Mouse (Mus musculus) thymus, postnatal 36 days (tissue): Measurements from ENCODE around the gene Eif4h.

Source experiments
- DNase-seq, 2 experiments: peaks; one replicate each; pipeline ENCODE4 v3.0.0; 2022; ENCODE audit warnings: mixed read lengths in 2 of 2

Gene Eif4h

DNA sequence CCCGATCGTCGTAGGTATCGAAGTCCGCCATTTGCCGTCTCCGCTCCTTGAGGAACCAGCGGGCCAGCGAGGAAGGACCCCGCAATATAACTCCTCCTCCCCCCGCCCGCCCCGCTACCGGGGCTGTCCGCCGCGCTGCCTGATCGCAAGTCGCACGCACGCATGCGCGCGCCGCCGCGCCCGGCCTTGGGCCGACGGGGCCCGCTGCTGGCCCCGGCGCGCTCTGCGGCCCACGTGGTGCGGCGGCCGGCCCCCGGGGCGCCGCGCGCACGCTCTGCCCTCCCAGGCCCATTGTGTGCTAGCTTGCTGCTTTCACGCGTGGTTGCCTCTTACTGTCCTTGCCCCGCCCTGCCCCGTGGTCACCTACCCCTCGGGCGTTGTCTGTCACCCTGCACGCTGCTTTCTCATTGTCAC, at the start of gene Eif4h:
Gene Eif4h, minus strand, starts transcription at position 222 of the 414 bp plus-strand sequence.
- peak; percentile 96 to 97 for DNase-seq

DNA sequence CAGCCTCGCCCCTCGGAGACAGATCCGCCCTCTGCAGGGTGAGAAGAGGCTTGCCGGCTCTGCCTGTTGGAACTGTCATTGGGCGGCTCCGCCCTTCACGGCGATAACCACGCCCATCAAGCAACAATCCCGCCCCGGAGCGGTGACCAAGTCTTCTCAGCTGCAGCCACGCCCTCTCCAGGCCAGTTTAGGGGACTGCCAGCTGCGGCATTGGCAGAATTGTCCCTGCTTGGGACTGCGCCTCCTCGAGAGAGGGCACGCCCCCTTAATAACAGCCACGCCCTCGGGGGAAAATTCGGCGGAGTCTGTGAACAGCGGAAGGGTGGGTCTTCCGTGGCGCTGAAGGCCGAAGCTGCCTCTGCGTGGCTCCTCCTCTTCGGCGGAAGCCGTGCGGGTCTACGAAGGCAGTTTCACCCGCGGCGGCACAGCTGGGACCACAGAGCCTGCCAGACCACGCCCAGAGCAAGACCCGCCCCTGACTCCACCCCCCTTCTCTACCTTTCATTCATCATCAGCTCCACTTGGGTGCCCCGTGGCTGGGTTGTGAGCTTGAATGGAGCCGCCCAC, 49.5 kb upstream of the Eif4h start:
- peak; percentile 98 for DNase-seq

DNA sequence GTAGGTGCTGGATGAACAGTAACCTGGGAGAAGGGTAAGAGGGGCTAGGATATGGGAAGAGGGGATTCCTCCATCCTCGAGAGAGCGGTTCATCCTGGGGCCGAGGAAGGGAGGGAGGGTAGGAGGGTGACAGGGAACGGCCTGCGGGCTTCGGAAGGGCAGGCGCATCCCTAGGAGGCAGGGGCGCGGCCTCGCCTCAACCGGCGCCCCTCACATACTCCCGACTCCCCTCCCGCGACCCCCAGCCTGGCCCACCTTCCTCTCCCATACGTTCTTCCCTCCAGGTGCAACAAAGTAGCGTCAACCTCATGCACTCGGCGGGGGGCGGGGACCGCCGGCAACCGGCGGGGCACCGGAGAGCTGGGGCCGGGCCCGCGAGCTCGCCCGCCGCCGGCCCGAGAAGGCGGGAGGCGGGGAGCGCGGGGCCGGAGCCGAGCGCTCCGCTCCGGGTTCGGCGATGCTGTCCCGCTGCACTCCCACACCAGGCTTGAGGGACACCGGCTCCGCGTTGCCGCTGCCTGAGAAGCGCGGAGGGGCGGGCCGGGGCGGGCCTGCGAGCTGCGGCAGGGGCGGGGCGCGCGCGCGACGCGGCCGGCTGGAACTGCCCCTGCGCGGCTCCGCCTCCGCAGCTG, 48.9 kb upstream of the Eif4h start, which contains the start of gene Limk1:
Gene Limk1, minus strand, starts transcription at position 513 of the 632 bp plus-strand sequence.
- DNase-seq = no peak

DNA sequence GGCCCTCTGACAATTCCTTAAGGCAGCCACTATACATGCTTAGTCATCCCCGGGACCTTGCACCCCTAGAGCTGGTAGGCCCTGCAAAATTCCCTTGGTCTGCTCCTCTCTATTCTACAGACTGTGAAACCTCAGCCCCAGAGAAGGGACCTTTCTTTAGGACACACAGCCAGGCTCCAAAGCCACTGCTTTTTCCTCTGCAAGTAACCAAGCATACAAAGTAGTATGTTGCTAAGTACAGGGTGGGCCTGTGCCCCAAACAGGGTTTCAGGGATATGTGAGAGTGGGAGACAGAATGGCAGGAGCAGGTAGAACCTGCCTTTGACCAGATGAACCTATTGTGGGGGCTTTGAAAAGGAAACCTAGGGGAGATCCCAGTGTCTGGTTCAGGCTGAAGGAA, 47.9 kb upstream of the Eif4h start:
- DNase-seq = no peak

DNA sequence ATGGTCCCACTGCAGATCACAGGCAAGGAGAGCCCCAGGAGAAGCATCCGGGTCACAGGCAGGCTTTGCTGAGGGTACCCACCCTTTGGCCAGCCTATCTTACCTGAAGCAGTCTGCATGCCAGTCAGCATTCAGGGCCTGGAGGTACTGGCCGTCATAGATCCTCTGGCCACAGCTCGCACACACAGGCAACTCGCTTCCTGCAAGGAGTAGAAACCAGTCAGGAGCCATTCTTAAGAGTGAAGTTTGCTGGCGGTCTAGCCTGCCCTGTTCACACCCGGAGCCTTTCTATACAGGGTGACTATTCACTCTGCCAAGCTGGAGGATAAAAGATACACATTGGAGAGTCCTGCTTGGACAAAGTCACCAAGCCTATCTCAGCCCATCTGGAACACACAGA, 47.3 kb upstream of the Eif4h start:
- DNase-seq = no peak

DNA sequence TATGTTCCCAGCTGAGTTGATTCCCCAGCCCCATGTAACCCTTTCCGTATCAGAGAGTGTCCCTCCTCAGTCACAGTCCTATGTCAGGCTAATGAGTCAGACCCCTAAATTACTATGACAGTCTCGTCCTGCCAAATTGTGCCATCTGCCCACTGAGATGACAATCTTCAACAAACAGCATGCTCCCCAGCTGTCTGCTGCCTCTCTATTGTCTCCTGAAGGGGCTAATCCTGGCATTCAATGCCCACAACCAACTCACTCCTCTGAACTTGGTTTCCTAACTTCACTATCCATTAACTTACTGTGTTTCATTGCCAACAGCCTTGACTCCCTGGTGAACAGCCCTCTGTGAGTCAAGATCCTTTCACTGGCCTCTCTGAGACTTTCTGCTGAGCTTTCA, 45.1 kb upstream of the Eif4h start:
- no peak for DNase-seq

DNA sequence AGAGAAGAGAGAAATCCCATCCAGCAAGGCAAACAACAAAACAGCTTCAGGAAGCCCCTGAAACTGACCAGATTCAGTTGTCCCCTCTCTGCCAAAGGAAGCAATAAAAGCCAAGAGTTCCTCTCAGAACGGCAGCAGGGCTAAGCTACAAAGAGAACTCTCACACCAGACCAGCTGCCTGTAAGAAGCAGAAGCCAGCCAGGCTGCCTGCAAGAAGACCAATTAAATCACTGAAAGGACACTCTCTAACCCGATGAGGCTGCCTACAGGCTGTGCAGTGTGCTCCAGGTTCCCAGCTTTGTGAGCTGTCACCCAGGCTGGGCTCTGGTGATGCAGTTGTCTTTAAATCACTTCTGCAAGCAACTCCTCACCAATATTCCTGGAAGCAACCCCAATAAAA, 44.5 kb upstream of the Eif4h start:
- DNase-seq = no peak

DNA sequence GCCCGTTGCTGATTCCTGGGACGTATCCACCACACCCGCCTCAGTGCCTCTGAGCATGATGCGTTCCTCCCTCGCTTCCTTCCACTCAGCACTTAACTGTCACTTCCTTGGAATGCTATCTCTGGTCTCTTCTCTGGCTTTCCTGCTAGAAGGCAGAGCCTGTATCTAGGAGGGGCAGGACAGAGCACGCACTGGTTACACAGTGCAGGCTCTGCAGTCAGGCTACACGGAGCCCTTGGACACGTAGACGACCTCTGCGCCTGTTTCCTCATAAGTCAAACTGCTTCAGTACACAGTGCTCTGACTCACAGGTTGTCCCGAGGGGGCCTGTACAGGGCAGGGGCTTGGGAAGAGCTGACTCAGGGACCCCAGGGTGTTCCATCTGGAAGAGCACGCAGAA, 40.9 kb upstream of the Eif4h start:
- no peak for DNase-seq

DNA sequence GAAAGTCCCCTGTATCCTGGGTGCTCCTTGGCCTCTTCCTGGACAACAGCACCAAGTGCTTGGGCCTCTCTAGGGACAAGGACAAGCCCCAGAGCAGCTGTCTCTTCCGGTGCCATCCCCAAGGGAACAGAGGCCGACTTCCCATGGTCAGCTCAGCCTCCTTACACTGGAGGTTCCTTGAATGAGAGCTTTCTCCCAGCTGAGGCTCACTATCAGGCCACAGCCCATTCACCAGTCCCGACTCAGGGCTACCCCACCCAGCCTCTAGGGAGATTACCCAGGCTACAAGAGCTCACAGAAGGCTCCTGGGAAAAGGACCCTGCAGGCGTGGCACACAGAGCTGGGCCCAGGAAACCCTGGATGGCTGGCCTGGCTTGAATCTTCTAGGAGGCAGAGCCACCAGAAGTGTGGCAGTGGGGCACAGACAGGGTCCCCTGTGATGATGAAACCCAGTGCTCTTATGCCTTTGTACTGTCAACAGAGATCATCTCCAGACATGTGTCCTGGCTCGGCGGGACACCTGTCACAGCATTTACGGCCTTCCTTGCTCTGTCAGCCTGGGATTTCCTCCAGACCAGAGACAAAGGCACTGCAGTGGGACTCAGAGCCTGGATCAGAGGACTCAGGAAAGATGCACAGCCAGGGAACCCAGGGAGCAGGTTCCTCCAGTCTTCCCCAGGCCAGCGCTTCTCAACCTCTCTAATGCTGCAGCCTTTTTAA, 39.7 kb upstream of the Eif4h start:
- no peak for DNase-seq

DNA sequence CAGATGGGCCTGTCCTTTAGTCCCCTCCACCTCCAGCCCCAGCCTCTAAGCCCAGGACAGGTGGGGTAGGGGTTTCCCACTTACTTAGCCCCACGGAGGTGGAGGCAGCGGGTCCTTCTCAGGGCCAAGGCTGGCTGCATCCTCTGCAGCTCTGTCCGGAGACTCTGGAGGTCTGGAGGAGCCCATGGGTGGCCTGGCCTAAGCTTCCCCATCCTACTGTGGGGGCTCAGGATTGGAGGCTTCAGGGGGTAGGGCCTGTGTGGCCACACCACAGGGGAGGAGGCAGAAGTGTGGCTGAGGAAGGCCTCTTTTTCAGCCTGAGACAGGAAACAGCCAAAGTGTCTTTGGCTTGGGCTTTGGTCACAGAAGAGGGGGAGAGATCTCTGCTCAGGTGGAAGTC, 38.7 kb upstream of the Eif4h start:
- DNase-seq = no peak

DNA sequence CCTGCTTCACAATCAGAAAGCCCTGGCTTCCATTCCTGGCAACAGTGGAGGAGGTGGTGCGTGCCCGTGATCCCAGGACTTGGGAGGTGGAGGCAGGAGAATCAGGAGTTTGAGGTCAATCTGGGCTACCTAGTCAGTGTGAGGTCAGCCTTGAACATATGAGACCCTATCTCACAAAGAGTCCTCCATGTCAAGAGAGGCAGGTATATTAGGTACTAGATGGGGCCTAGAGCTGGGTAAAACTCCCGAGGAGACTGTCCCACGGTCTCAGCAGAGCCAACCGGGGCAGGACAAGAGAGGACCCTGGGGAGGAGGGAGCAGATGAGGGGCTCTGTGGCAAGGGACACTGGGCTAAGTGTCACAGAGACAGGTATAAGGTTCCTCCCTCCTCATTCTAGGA, 38.2 kb upstream of the Eif4h start:
- no peak for DNase-seq

DNA sequence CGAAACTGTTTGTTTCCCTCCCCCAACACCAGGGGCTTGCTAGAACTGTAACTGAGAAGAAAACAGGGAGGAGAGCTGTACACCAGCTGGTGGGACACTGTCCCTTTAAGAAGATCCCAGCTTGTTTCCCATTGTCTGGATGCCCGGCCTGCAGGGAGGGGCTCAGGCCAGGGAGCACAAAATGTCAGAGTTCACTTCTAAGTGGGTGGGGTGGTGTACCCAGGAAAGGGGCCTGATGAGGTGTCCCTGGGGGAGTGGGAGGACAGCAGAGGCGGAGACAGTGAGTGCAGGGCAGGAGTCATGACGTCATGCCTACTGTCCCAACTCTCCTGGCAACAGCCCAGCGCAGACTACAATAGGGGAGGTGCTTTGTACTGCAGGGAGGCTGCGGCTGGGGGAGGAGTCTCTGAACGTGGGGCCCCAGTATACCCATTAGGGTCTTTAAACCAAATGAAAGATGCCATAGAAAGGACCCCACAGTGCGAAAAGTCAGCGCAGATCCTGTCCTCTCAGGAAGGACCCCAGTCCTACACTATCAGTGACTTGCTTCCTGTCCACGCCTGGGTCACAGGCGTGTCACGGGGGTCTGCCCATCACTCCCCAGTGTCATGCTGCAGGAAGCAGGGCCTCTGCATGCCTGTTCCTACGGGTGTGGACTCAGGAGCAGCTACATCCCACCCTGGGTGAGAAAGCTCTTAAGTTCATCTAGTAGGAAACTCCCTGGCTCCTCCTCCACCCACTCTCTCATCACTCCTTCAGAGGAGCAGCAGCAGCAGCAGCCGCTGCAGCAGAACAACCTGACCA, 36.9 kb upstream of the Eif4h start:
- DNase-seq = peak; percentile 42 to 60

DNA sequence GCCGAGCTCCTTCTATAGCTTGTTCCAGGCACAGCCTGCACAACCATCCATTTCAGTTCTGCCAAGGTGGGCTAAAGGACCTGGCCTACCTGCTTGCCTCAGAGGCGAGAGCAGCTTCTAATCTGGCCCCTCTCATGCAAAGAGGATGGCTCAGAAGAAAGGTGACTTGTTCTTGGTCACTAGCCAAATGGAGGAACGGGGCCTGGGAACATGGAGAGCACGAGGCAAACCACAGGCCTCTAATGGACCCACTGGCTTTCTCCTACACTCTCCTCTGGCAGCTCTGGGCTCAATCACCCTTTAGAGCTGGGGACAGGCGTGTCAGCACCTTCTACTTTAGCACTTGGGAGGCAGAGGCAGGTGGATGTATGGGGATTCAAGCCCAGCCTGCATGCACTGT, 35.7 kb upstream of the Eif4h start:
- no peak for DNase-seq

DNA sequence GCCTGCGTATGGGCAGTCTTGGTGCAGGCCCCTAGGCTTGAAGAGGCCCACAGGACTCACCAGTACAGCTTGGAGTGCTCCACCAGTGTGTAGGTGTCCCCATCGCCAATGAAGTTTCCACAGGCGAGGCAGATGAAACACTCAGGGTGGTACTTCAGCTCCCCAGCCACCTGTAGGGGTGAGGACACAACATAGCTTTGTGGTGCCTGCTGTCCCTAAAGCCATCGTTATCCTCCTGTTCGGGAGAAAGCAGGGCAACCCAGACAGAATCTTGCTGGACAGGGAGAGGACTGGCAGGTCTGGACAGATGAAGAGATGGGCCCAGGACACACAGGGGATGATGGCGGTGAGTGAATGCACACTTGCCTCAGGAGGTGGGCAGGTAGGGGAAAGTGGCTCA, 33.3 kb upstream of the Eif4h start:
- no peak for DNase-seq

DNA sequence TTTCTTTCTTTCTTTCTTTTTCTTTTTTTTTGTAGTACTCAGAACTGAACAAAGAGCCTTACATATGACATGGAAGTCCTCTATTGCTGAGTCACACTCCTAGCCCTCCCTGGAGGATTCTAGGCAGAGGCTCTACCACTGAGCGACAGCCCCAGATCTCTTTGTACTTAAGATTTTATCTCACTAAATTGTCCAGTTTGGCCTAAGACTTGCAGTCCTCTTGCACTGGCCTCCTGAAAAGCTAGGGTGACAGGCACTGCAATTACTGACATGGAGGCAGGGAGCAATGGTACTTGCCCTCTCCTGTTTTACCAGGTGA, 32.9 kb upstream of the Eif4h start:
- DNase-seq = no peak

DNA sequence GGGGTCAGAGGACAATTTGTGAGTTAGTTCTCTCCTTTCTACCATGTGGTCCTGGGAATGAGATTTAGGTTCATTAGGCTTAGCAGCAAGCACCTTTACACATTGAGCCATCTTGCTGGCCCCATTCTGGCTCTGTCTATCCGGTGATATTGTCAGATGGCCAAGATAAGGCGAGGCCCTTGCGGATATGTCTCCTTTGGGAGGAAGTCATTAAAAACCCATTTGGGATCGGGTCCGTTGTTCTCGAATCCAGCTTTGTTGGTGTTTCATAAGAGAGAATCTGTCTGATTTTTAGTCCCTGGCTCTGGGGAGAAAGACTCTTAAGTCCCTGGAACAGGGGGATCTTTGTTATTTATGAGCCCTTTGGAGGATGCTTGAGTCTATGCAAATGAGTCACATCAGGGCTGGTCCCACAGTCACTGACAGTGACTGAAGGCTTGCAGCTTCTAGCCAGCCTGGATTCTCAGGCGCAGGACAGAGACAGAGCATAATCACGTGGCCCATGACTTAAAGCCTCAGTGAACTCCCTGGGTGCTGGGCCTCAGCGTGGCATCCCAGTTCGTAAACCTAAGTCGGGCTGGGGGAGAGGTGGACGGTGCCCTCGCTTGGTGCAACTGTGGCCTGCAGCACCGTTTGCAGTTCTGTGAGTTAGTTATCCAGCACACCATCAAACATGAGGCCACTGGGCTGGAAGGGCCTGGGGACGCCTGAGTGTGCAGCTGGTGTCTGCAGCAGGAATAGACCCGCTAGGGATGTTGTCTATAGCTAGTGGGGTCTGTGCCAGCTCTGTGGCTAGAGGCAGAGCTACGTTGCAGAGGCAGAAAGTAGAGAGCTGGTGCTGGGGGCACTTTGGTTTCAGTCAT, 32.3 kb upstream of the Eif4h start:
- DNase-seq = no peak

DNA sequence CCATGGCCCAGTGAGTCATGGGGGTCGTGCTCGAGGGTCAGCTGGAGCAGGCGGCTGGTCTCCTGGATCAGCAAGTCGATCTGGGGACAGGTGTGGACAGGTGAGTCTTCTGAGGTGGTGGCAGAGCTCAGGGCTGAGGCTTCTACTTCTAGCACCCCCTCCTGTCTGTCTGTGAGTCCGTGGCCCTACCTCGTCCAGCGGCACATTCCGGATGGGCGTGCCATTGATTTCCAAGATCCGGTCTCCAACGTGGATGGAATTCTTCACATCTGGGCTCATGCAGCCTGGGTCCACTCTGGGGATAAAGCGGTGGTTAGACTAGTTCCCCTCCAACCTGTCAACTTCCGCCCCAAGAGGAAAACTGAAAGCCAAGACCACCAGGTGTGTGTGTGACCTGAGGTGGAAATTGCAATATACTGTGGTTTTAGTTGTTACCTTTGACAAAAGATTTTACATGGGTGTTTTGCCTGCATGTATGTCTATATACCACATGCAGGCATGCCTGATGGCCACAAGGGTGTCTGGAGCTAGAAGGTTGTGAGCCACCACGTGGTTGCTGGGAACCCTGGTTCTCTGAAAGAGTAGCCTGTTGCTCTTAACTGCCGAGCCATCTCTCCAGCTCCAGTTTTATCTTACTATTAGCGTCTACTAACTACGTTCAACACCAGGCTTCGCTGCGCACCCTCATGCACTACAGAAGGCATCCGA, 29.9 kb upstream of the Eif4h start:
- no peak for DNase-seq

DNA sequence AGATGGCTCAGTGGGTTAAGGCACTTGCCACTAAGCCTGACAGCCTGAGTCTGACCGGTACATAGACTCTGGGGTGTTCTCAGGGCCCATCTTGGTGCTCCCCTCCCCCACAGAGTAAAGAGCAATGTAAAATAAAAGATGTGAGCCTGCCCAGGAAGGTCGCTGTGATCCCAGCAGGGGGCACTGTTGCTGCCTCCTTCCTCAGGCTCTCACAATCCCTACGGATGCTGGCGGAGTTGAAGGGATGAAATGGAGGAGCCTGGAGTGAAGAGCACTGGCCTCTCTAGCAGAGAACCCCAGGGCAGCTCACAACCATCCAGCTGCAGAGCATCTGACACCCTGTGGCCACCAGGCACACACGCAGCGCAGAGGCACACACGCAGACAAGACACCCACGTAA, 29.2 kb upstream of the Eif4h start:
- DNase-seq = no peak

DNA sequence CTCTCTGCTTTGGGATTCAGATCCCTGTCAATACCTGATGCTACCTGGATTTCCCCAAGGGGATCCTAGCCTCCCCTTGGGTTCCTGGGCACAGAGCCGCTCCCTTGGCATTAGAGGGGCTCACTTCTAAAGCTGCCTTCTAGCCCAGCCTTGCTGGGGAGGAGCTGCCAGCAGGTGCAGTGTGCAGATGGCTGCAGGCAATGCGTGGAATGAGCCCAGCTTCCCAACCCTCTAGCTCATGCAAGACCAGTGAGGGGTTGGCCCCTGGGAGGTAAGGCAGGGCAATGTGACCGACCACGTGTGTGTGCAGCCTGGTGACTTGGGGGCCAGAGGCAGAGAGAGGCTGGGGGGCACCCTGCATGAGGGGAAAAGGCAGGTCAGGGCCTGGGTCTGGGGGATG, 17.4 kb upstream of the Eif4h start:
- DNase-seq = no peak

DNA sequence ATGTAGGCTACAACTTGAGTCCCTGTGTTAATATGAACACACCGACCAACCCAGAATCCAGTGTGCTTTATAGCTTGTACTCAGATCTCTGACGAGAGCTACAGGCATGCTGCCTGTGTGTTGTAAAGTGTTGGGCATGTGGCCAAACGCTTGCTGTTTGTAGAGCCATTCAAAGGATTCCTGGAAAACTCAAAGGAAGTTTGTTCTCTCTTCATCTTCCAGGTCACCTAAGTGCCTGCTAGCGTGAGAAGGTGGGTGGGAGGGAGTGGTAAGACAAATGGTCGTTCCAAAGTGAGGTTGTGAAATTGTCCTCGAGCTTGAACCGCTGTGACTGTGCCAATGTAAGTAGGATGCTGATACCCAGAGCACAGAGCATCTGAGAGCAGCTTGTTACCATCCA, 12.7 kb upstream of the Eif4h start:
- no peak for DNase-seq

DNA sequence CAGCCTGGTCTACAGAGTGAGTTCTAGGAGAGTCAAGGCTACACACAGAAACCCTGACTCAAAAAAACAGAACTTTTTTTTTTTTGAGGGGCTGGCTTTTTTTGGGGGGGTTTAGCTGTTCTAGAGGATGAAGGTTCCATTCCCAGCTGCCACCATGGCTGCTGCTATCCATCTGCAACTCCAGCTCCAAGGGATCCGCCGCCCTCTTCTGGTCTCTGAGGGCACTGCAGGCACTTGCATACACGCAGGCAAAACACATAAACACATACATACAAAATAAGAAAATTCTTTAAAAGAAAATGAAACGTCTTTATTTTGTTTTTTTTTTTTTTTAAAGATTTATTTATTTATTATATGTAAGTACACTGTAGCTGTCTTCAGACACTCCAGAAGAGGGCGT, 11.6 kb upstream of the Eif4h start:
- peak; percentile 66 to 69 for DNase-seq

DNA sequence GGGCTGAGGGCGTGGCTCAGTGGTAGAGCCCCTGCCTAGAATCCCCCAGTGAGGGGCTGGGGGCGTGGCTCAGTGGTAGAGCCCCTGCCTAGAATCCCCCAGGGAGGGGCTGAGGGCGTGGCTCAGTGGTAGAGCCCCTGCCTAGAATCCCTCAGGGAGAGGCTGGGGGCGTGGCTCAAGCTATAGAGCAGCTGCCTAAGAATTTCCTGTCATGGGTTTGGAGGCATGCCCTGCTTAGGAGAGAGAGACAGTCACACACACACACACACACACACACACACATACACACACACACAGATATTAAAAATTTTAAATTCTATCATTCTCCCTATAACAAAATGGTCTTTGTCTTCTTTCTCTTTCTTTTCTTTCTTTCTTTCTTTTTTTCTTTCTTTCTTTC, 9.7 kb upstream of the Eif4h start:
- DNase-seq = peak; percentile 11 to 40
